Mouse (Mus musculus): Measurements from ENCODE around the gene Rbm20. TPM values are rescaled to one million over a fixed set of nuclear protein-coding genes. Genes with fewer than 3 reads are reported as not detected.

The Rbm20 gene
- polyA plus RNA-seq, 1 experiment from 2014 or later: 1.9 TPM

GRCm38 (mm10) chr19:53731761-53732201, 54.7 kb downstream of the Rbm20 start:
- DNase-seq (ENCODE audit: low spot score): no peak
- WGBS: 67% methylated on average over 8 of the region's 8 CpGs
- Histone ChIP-seq H3K4me3 (no peak overlapping the region), H3K27me3 (ENCODE audit: low read depth, poor library complexity, severe bottlenecking) (no peaks in the 10 kb centered on the region), H3K9me3 (replicated peaks) (no peaks in the 10 kb centered on the region), H3K4me1 (peaks cover 31% of the 10 kb centered on the region), H3K36me3 (no peaks in the 10 kb centered on the region), H3K27ac (peak overlapping the region; percentile 7; the same call in 1 of the 2 replicates)

DNA sequence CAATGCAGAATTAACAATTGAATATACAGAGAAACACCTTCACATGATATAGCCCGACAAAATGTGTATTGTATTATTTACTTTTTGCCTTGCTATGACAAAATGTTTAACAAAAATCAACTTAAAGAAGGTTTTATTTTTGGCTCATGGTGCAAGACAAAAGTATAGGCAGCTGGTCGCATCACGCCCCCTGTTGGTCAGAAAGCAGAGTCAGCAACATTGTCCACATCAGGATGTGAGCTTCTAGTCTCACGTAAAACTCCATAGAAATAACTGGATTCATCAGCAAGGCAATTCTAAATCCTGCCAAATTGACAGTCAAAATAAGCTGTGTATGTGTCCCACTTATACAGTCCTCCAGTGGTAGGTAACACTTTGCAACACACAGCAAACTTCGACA, 57.7 kb downstream of the Rbm20 start:
- 59% methylated on average over 5 of the region's 5 CpGs for WGBS
- no peak for DNase-seq (ENCODE audit: low spot score)
- H3K4me1 ChIP-seq: peaks cover 19% of the 10 kb centered on the region
- H3K4me3 ChIP-seq: no peak overlapping the region
- H3K27me3 ChIP-seq (ENCODE audit: low read depth, poor library complexity, severe bottlenecking): no peaks in the 10 kb centered on the region
- no peaks in the 10 kb centered on the region for H3K9me3 ChIP-seq (replicated peaks)
- no peak overlapping the region for H3K27ac ChIP-seq
- no peaks in the 10 kb centered on the region for H3K36me3 ChIP-seq

DNA sequence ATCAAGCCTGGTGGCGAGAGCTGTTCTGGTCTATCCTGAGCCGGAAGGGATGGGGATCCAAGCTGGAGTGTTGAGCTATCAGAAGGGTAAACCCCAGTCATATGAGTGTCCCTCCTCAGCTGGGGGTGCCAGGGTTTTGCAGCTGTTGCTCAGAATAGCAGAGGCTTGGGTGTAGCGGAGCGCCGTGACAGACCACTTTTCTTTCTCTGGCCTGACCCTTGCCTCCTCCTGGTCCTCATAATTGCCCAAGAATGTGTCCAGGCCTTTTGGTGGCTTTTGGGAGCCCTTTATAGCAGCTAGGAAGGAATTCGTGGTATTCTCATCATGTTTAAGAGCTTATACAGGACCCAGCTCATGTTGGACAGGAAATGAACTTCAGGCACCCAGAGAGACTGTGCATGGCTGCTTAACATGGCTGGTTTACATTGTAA, 61.6 kb downstream of the Rbm20 start:
- no peak overlapping the region for H3K4me3 ChIP-seq
- no peaks in the 10 kb centered on the region for H3K9me3 ChIP-seq (replicated peaks)
- peak overlapping the region; percentile 54 for H3K27ac ChIP-seq
- H3K4me1 ChIP-seq: peaks cover 25% of the 10 kb centered on the region
- no peaks in the 10 kb centered on the region for H3K36me3 ChIP-seq
- 60% methylated on average over 6 of the region's 6 CpGs for WGBS
- DNase-seq (ENCODE audit: low spot score): no peak
- H3K27me3 ChIP-seq (ENCODE audit: low read depth, poor library complexity, severe bottlenecking): no peaks in the 10 kb centered on the region

GRCm38 (mm10) chr19:53739570-53740266, 62.6 kb downstream of the Rbm20 start:
- no peak for DNase-seq (ENCODE audit: low spot score)
- Histone ChIP-seq H3K4me3 (no peak overlapping the region), H3K4me1 (peaks cover 25% of the 10 kb centered on the region), H3K27ac (no peak overlapping the region), H3K36me3 (no peaks in the 10 kb centered on the region), H3K9me3 (replicated peaks) (no peaks in the 10 kb centered on the region), H3K27me3 (ENCODE audit: low read depth, poor library complexity, severe bottlenecking) (no peaks in the 10 kb centered on the region)
- WGBS: 81% methylated on average over 8 of the region's 8 CpGs

DNA sequence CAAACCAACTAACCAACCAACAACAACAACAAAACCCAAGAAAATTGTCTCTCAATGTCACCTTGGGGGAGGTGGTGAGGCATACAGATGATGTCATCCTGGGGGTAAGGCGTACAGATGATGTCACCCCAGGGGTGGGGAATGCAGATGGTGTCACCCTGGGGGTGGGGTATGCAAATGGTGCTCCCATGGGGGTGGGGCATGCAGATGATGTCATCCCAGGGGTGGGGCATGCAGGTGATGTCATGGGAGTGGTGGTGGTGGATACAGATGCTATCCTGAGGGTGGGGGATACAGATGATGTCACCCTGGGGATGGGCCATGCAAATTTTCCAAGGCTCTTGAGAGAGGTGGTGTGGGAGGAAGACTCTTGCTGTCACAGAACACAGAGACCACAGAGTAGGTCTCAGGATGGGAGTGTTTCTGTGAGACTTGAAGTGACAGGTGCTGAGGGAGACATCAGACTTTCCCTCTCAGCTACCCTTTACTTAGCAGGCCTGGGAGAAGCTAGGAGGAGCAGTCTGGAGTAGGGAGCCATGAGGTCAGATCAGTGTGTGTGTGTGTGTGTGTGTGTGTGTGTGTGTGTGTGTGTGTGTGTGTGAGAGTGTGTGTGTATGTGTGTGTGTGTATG, 63.8 kb downstream of the Rbm20 start:
- Histone ChIP-seq H3K27me3 (ENCODE audit: low read depth, poor library complexity, severe bottlenecking) (no peaks in the 10 kb centered on the region), H3K36me3 (no peaks in the 10 kb centered on the region), H3K27ac (no peak overlapping the region), H3K4me1 (peaks cover 26% of the 10 kb centered on the region), H3K4me3 (no peak overlapping the region), H3K9me3 (replicated peaks) (no peaks in the 10 kb centered on the region)
- 69% methylated on average over 1 of the region's 1 CpGs for WGBS
- no peak for DNase-seq (ENCODE audit: low spot score)

DNA sequence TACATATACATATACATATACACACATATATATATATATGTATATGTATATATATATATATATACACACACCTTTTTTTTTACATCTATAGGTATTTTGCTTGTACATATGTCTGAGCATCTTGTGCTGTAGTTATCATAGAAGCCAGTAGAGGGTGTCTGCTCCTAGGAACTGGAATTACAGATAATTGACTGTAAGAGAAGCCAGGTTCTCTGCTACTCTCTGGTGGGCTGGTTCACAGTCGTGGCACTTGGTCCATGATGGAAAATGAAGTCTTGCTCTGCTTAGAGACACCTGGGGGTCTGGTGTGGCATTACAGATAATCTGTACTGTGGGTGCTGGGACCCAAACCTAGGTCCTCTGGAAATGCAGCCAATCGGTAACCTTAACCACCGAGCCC, 64.8 kb downstream of the Rbm20 start:
- 72% methylated on average over 3 of the region's 3 CpGs for WGBS
- Histone ChIP-seq H3K27ac (no peak overlapping the region), H3K4me1 (peaks cover 30% of the 10 kb centered on the region), H3K36me3 (no peaks in the 10 kb centered on the region), H3K4me3 (no peak overlapping the region), H3K9me3 (replicated peaks) (no peaks in the 10 kb centered on the region), H3K27me3 (ENCODE audit: low read depth, poor library complexity, severe bottlenecking) (no peaks in the 10 kb centered on the region)
- DNase-seq (ENCODE audit: low spot score): no peak

- Histone ChIP-seq H3K9me3 (replicated peaks) (no peaks in the 10 kb centered on the region), H3K27me3 (ENCODE audit: low read depth, poor library complexity, severe bottlenecking) (no peaks in the 10 kb centered on the region), H3K4me1 (peaks cover 12% of the 10 kb centered on the region), H3K27ac (no peak overlapping the region), H3K36me3 (no peaks in the 10 kb centered on the region), H3K4me3 (no peak overlapping the region)
- 93% methylated on average over 3 of the region's 3 CpGs for WGBS
- no peak for DNase-seq (ENCODE audit: low spot score)
Observed at GRCm38 (mm10) chr19:53745354-53745753, 68.2 kb downstream of the Rbm20 start.

DNA sequence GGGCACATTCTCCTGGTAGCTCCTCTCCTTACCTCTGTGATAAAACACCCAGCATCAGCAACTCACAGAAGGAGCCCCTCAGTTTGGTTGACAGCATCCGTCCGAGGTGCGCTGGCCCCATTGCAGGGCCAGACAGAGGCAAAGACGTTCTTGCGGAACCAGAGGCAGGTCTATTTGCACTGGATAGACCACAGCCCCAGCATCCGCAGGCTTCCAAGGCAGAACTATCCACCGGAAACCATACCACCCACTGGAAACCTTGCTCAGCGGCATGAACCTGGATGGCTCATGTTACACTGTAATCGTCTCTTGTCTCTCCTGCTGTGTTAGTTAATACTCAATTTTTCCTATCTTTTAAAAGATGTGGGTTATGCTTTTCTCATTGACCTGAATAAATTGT, 69.0 kb downstream of the Rbm20 start:
- Histone ChIP-seq H3K4me1 (peaks cover 5% of the 10 kb centered on the region), H3K36me3 (no peaks in the 10 kb centered on the region), H3K27me3 (ENCODE audit: low read depth, poor library complexity, severe bottlenecking) (no peaks in the 10 kb centered on the region), H3K4me3 (no peak overlapping the region), H3K27ac (no peak overlapping the region), H3K9me3 (replicated peaks) (no peaks in the 10 kb centered on the region)
- 74% methylated on average over 9 of the region's 9 CpGs for WGBS
- no peak for DNase-seq (ENCODE audit: low spot score)

DNA sequence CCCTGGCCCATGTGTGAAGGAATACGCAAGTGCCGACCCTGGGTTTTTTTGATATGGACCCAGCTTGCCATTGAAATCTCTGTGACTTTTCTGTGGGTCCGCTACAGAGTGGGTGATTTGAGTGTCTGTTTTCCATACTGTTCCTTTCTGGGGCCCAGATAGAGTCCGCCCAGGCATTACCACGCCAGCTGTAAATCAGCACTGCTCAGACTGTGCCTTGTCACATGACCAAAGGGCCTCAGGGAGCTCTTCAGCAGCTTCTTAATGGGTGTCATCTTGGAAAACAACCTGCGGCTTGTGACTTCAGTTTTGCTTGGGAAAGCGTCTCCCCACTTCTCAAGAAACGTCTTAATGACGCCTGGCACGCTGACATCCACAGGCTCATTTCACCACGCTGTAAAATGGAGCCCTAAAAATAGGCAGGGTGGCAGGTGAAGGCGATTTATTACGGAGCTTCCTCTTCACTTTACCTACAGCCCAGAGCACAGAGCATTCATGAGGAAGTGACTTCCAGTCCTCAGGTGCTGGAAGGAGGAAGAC, 71.2 kb downstream of the Rbm20 start:
- Histone ChIP-seq H3K4me1 (peaks cover 5% of the 10 kb centered on the region), H3K27me3 (ENCODE audit: low read depth, poor library complexity, severe bottlenecking) (no peaks in the 10 kb centered on the region), H3K36me3 (no peaks in the 10 kb centered on the region), H3K9me3 (replicated peaks) (no peaks in the 10 kb centered on the region), H3K4me3 (no peak overlapping the region), H3K27ac (no peak overlapping the region)
- DNase-seq (ENCODE audit: low spot score): no peak
- WGBS: 88% methylated on average over 13 of the region's 13 CpGs

GRCm38 (mm10) chr19:53749326-53749725, 72.2 kb downstream of the Rbm20 start:
- Histone ChIP-seq H3K4me3 (no peak overlapping the region), H3K9me3 (replicated peaks) (no peaks in the 10 kb centered on the region), H3K4me1 (peaks cover 7% of the 10 kb centered on the region), H3K36me3 (no peaks in the 10 kb centered on the region), H3K27ac (no peak overlapping the region), H3K27me3 (ENCODE audit: low read depth, poor library complexity, severe bottlenecking) (no peaks in the 10 kb centered on the region)
- 94% methylated on average over 8 of the region's 8 CpGs for WGBS
- DNase-seq (ENCODE audit: low spot score): no peak

DNA sequence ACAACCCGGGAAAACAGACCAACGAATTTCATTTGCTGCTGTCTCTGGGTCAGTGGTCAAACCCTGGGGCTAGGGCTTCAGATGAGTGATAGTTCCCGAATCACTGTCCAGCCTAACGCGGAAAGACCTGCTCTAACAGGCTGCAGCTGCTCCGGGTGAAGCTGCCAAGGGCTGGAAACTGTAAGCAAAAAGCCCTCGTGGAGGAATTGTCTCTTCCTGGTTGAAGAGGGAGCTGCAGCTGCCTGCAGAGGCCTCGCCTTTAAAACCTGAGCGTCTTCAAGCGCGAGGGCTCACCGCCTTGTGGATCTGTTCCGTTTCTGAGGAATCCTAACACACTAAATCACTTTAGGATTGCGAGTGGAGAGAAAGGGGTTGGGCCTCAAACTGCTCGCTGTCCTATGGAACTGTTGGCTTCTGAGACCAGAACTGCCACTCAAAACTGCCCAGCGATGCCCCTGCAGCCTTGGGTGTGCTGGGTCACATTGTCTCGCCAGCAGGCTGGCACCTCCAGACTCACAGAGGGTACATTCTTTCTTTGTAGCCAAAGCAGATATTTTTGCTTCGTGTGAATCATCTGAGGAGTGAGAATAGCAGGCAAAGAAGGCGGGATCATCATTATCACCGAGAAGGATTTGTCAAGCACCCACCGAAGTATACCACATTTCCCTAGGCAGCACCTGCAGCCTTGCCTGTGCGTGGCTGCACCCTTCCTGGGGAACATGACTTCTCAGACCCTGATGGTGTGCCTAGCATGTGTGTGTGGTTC, 74.5 kb downstream of the Rbm20 start:
- H3K4me1 ChIP-seq: peaks cover 5% of the 10 kb centered on the region; the same call in 1 of the 2 replicates
- H3K27me3 ChIP-seq (ENCODE audit: low read depth, poor library complexity, severe bottlenecking): no peaks in the 10 kb centered on the region
- H3K9me3 ChIP-seq (replicated peaks): no peaks in the 10 kb centered on the region
- H3K36me3 ChIP-seq: no peaks in the 10 kb centered on the region
- WGBS: 71% methylated on average over 22 of the region's 22 CpGs
- DNase-seq (ENCODE audit: low spot score): no peak
- no peak overlapping the region for H3K4me3 ChIP-seq
- H3K27ac ChIP-seq: no peak overlapping the region

- Histone ChIP-seq H3K4me3 (no peak overlapping the region), H3K27ac (no peak overlapping the region), H3K9me3 (replicated peaks) (no peaks in the 10 kb centered on the region), H3K27me3 (ENCODE audit: low read depth, poor library complexity, severe bottlenecking) (no peaks in the 10 kb centered on the region), H3K4me1 (peaks cover 5% of the 10 kb centered on the region; the same call in 1 of the 2 replicates), H3K36me3 (no peaks in the 10 kb centered on the region)
- WGBS: 62% methylated on average over 7 of the region's 7 CpGs
- DNase-seq (ENCODE audit: low spot score): no peak
Observed at GRCm38 (mm10) chr19:53752993-53753392, 75.9 kb downstream of the Rbm20 start.

DNA sequence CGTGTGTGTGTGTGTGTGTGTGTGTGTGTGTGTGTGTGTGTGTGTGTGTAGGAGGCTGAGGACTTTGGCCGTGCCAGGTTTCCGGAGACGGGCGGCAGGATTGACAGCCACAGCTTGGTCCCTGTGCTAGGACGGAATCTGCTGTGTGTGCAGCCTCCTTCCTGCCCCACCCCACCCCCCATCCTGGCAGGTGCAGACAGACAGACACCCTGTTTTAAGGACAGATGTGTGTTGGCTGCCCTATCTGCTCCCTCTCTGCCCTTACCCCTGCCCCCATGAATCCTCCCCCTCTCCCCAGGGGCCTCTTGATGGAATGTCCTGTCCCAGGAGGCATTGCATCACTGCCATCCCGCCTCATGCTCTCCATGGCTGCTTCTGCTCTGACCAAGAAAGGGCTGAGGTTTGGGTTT, 77.3 kb downstream of the Rbm20 start:
- H3K27me3 ChIP-seq (ENCODE audit: low read depth, poor library complexity, severe bottlenecking): no peaks in the 10 kb centered on the region
- no peak overlapping the region for H3K4me3 ChIP-seq
- 80% methylated on average over 4 of the region's 7 CpGs for WGBS
- H3K27ac ChIP-seq: no peak overlapping the region
- no peaks in the 10 kb centered on the region for H3K36me3 ChIP-seq
- no peak for DNase-seq (ENCODE audit: low spot score)
- no peaks in the 10 kb centered on the region for H3K9me3 ChIP-seq (replicated peaks)
- H3K4me1 ChIP-seq: peaks cover 5% of the 10 kb centered on the region; the same call in 1 of the 2 replicates

Data from limb, embryonic 10.5 days (tissue).